Mouse (Mus musculus) ES-Bruce4 (cell line): ENCODE results near the gene Agbl4.

Source experiments
- CTCF ChIP-seq: IDR thresholded peaks from one replicate; pipeline ENCODE4 v1.8.1; 2011; ENCODE audit warnings: low read depth, low read length
- EP300 ChIP-seq: IDR thresholded peaks from 2 replicates; pipeline ENCODE4 v1.6.1; 2011; ENCODE audit warnings: low read depth, low read length; ENCODE audit not compliant: insufficient read depth
- POLR2A ChIP-seq: IDR thresholded peaks from one replicate; pipeline ENCODE4 v1.8.1; 2011; ENCODE audit warnings: low read length; ENCODE audit not compliant: insufficient read depth

- TF ChIP-seq EP300 (no peak), CTCF (no peak), POLR2A (no peak)
Measured at GRCm38 (mm10) chr4:111200100-111200499, 802.6 kb downstream of the Agbl4 start.
